In genomic region chr13:111874330-111874729, GRCm38 (mm10) we compare ENCODE assay signal across 24 mouse cellular contexts.
"Had no signal": no experiment of that assay in that cellular context is flagged by ENCODE, and none has a peak within 500 bp of the region (broad histone marks: within the 10 kb centered on the region; RNA-seq: fewer than 3 reads in every experiment).

No protein-coding gene starts in this region.

- H3K27me3 ChIP-seq: heart, embryonic 13.5 days; heart, embryonic 15.5 days; hindbrain, embryonic 13.5 days; hindbrain, embryonic 15.5 days; kidney, embryonic 15.5 days; limb, embryonic 13.5 days; limb, embryonic 15.5 days had no signal

- H3K36me3 ChIP-seq: heart, embryonic 13.5 days; heart, embryonic 15.5 days; hindbrain, embryonic 13.5 days; hindbrain, embryonic 15.5 days; kidney, embryonic 15.5 days; limb, embryonic 13.5 days; limb, embryonic 15.5 days; liver, embryonic 12.5 days had no signal

- DNase-seq: gastrocnemius, postnatal 14 days; gastrocnemius, postnatal 36 days; heart, adult 18-20 months; heart, postnatal 14 days; heart, postnatal 36 days; kidney, adult 11 months; kidney, adult 2 months; kidney, adult 9 months; kidney, postnatal 10 days; kidney, postnatal 25 days; layer of hippocampus, adult 9-11 months; layer of hippocampus, postnatal 36 days; left cerebral cortex, postnatal 4 days had no signal

- H3K4me2 ChIP-seq: heart, embryonic 11.5 days; heart, embryonic 13.5 days; heart, embryonic 15.5 days; hindbrain, embryonic 13.5 days; hindbrain, embryonic 15.5 days; kidney, embryonic 15.5 days; limb, embryonic 13.5 days; limb, embryonic 15.5 days; liver, embryonic 12.5 days had no signal

- H3K9me3 ChIP-seq: heart, embryonic 13.5 days; heart, embryonic 15.5 days; hindbrain, embryonic 13.5 days; hindbrain, embryonic 15.5 days; kidney, embryonic 15.5 days; liver, embryonic 12.5 days had no signal

- H3K4me3 ChIP-seq: heart, embryonic 13.5 days; heart, embryonic 15.5 days; hindbrain, embryonic 13.5 days; hindbrain, embryonic 15.5 days; kidney, embryonic 15.5 days; limb, embryonic 13.5 days; limb, embryonic 15.5 days; liver, embryonic 12.5 days had no signal

- H3K4me1 ChIP-seq: limb, embryonic 13.5 days had no signal

- H3K9ac ChIP-seq: heart, embryonic 13.5 days; heart, embryonic 15.5 days; hindbrain, embryonic 13.5 days; hindbrain, embryonic 15.5 days; kidney, embryonic 15.5 days; limb, embryonic 13.5 days; limb, embryonic 15.5 days; liver, embryonic 12.5 days; liver, embryonic 14.5 days had no signal

- H3K27ac ChIP-seq: heart, embryonic 13.5 days; heart, embryonic 15.5 days; hindbrain, embryonic 13.5 days; hindbrain, embryonic 15.5 days; hindbrain, postnatal 0 days; kidney, embryonic 15.5 days; limb, embryonic 13.5 days; limb, embryonic 15.5 days; liver, embryonic 12.5 days; liver, embryonic 14.5 days had no signal
